Mouse (Mus musculus): Measurements from ENCODE around the gene Cog1. TPM values are rescaled to one million over a fixed set of nuclear protein-coding genes. Genes with fewer than 3 reads are reported as not detected.
"Not testable (repeated sequence)": the region's sequence is repeated elsewhere in the genome, so short reads cannot be mapped to it uniquely, and the experiment has no call there.

Gene Cog1
- polyA plus RNA-seq, 1 experiment from 2014 or later, result 25.6 TPM

DNA sequence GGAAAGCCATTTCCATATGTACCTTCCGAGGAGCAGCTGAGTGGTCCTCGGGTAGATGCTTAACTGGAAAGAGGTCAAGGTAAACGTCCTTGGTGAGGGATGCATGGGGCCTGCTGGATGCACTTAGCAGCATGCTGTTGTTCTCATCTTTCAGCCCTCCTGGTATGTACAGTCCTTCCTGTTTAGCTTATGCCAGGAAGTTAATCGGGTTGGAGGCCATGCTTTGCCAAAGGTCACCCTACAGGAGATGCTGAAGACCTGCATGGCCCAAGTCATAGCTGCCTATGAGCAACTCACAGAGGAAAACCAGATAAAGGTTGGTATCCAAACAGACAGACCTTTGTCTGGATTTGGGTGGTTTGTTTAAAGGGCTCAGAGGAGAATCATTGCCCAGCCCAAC, 8.3 kb downstream of the Cog1 start:
- 57% methylated on average over 4 of the region's 4 CpGs for WGBS
- no peak overlapping the region for H3K4me3 ChIP-seq (replicated peaks)
- H3K27me3 ChIP-seq, result no peaks in the 10 kb centered on the region
- H3K4me1 ChIP-seq, result peaks cover 26% of the 10 kb centered on the region
- no peak overlapping the region for H3K9ac ChIP-seq
- no peak for ATAC-seq (replicated peaks; ENCODE audit: low FRiP score)
- H3K27ac ChIP-seq, result no peak overlapping the region
- no peak overlapping the region for H3K4me2 ChIP-seq
- no peaks in the 10 kb centered on the region for H3K9me3 ChIP-seq (replicated peaks)
- H3K36me3 ChIP-seq, result peaks cover 99% of the 10 kb centered on the region

GRCm38 (mm10) chr11:113658319-113658718, 9.3 kb downstream of the Cog1 start:
- Histone ChIP-seq H3K4me2 (no peak overlapping the region), H3K9ac (no peak overlapping the region), H3K36me3 (peaks cover 99% of the 10 kb centered on the region), H3K27me3 (no peaks in the 10 kb centered on the region), H3K27ac (0 out of 2 replicates have a peak overlapping the region, but pooled peaks have one; percentile 14), H3K4me3 (replicated peaks) (no peak overlapping the region), H3K4me1 (peaks cover 15% of the 10 kb centered on the region), H3K9me3 (replicated peaks) (no peaks in the 10 kb centered on the region)
- 68% methylated on average over 8 of the region's 8 CpGs for WGBS
- ATAC-seq (replicated peaks; ENCODE audit: low FRiP score), result no peak

- peaks cover 99% of the 10 kb centered on the region for H3K36me3 ChIP-seq
- no peak overlapping the region for H3K4me2 ChIP-seq
- 69% methylated on average over 4 of the region's 4 CpGs for WGBS
- H3K27me3 ChIP-seq, result no peaks in the 10 kb centered on the region
- H3K9ac ChIP-seq, result no peak overlapping the region
- ATAC-seq (replicated peaks; ENCODE audit: low FRiP score), result no peak
- H3K4me1 ChIP-seq, result peaks cover 13% of the 10 kb centered on the region
- no peak overlapping the region for H3K4me3 ChIP-seq (replicated peaks)
- no peaks in the 10 kb centered on the region for H3K9me3 ChIP-seq (replicated peaks)
- 0 out of 2 replicates have a peak overlapping the region, but pooled peaks have one; percentile 14 for H3K27ac ChIP-seq
Measured at GRCm38 (mm10) chr11:113658763-113659162, 9.8 kb downstream of the Cog1 start.

DNA sequence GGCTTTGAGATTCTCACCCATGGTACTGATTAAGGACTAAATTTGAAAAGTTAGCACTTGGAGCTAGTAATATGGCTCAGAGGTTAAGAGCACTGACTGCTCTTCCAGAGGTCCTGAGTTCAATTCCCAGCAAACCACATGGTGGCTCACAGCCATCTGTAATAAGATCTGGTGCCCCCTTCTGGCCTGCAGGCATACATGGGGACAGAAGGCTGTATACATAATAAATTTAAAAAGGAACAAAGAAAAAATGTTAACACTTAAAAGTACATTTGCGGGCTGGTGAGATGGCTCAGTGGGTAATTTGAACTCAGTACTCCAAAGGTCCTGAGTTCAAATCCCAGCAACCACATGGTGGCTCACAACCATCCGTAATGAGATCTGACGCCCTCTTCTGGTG, 11.2 kb downstream of the Cog1 start:
- ATAC-seq (replicated peaks; ENCODE audit: low FRiP score); H3K9ac ChIP-seq; H3K27ac ChIP-seq; H3K9me3 ChIP-seq (replicated peaks); H3K4me2 ChIP-seq; H3K27me3 ChIP-seq; H3K4me3 ChIP-seq (replicated peaks): not testable (repeated sequence)
- H3K4me1 ChIP-seq, result peaks cover 13% of the 10 kb centered on the region
- WGBS, result 90% methylated on average over 3 of the region's 3 CpGs
- H3K36me3 ChIP-seq, result peaks cover 98% of the 10 kb centered on the region

DNA sequence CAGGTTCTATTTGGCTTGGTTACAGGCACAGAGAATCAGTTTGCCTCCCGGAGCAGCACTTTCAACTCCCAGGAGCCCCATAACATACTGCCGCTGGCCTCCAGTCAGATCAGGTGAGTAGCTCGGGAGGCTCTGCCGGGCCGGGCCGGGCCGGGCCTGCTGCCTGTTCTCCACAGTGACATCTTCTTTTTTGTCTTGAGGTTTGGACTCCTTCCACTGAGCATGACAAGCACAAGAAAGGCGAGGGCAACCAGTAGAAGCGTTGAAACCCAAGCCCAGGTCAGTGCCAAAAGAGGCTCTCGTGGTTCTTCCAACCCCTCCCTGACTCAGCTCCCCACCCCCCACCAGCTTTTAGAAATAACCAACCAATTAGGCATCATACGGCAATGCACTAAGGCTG, 12.0 kb downstream of the Cog1 start:
- H3K27me3 ChIP-seq, result no peaks in the 10 kb centered on the region
- no peak overlapping the region for H3K27ac ChIP-seq
- H3K4me2 ChIP-seq, result no peak overlapping the region
- peaks cover 13% of the 10 kb centered on the region for H3K4me1 ChIP-seq
- peaks cover 92% of the 10 kb centered on the region for H3K36me3 ChIP-seq
- no peak for ATAC-seq (replicated peaks; ENCODE audit: low FRiP score)
- no peak overlapping the region for H3K9ac ChIP-seq
- no peaks in the 10 kb centered on the region for H3K9me3 ChIP-seq (replicated peaks)
- 91% methylated on average over 11 of the region's 11 CpGs for WGBS
- H3K4me3 ChIP-seq (replicated peaks), result no peak overlapping the region

- 91% methylated on average over 18 of the region's 18 CpGs for WGBS
Measured at GRCm38 (mm10) chr11:113661835-113662351, 12.9 kb downstream of the Cog1 start.

GRCm38 (mm10) chr11:113664279-113664678, 15.3 kb downstream of the Cog1 start:
- no peaks in the 10 kb centered on the region for H3K27me3 ChIP-seq
- no peak overlapping the region for H3K9ac ChIP-seq
- no peak overlapping the region for H3K27ac ChIP-seq
- no peaks in the 10 kb centered on the region for H3K9me3 ChIP-seq (replicated peaks)
- ATAC-seq (replicated peaks; ENCODE audit: low FRiP score), result no peak
- H3K36me3 ChIP-seq, result peaks cover 74% of the 10 kb centered on the region
- no peak overlapping the region for H3K4me3 ChIP-seq (replicated peaks)
- peaks cover 29% of the 10 kb centered on the region for H3K4me1 ChIP-seq
- H3K4me2 ChIP-seq, result no peak overlapping the region
- 78% methylated on average over 2 of the region's 2 CpGs for WGBS

More at GRCm38 (mm10) chr11:113661835-113662351, 12.9 kb downstream of the Cog1 start:
- H3K27me3 ChIP-seq, result no peaks in the 10 kb centered on the region
- no peak overlapping the region for H3K4me2 ChIP-seq
- H3K9me3 ChIP-seq (replicated peaks), result no peaks in the 10 kb centered on the region
- H3K4me1 ChIP-seq, result peaks cover 20% of the 10 kb centered on the region
- no peak overlapping the region for H3K4me3 ChIP-seq (replicated peaks)
- H3K27ac ChIP-seq, result no peak overlapping the region
- no peak overlapping the region for H3K9ac ChIP-seq
- H3K36me3 ChIP-seq, result peaks cover 83% of the 10 kb centered on the region
- ATAC-seq (replicated peaks; ENCODE audit: low FRiP score), result no peak

DNA sequence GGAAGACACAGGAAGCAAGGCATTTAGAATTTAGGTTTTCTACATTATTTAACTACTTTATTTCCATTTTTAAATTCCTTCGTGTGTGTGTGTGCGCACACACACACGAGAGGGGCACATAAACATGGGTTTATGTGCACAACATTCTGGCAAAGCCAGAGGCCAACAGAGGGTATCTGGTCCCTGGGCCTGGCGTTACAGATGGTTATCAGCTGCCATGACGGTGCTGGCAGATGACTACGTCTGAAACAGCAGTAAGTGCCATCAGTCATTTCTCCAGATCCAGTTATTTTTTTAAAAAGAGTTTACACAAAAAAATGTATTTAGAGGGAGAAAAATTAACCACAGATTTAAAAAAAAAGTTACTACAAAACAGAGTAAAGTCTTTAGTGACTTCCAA, 17.2 kb downstream of the Cog1 start:
- H3K27ac ChIP-seq, result peak overlapping the region; percentile 88
- H3K4me1 ChIP-seq, result peaks cover 28% of the 10 kb centered on the region
- H3K27me3 ChIP-seq, result no peaks in the 10 kb centered on the region
- peak overlapping the region; percentile 25; the same call in 1 of the 2 replicates for H3K4me2 ChIP-seq
- peaks cover 70% of the 10 kb centered on the region for H3K36me3 ChIP-seq
- no peak for ATAC-seq (replicated peaks; ENCODE audit: low FRiP score)
- no peaks in the 10 kb centered on the region for H3K9me3 ChIP-seq (replicated peaks)
- no peak overlapping the region for H3K9ac ChIP-seq
- H3K4me3 ChIP-seq (replicated peaks), result no peak overlapping the region
- WGBS, result 69% methylated on average over 6 of the region's 6 CpGs

GRCm38 (mm10) chr11:113666648-113667047, 17.7 kb downstream of the Cog1 start:
- WGBS, result 41% methylated on average over 10 of the region's 10 CpGs
- Histone ChIP-seq H3K4me1 (peaks cover 28% of the 10 kb centered on the region), H3K4me2 (peak overlapping the region; percentile 25), H3K36me3 (peaks cover 70% of the 10 kb centered on the region), H3K4me3 (replicated peaks) (no peak overlapping the region), H3K27ac (peak overlapping the region; percentile 88), H3K9ac (no peak overlapping the region), H3K9me3 (replicated peaks) (no peaks in the 10 kb centered on the region), H3K27me3 (no peaks in the 10 kb centered on the region)
- peak; percentile 79 for ATAC-seq (replicated peaks; ENCODE audit: low FRiP score)

- Histone ChIP-seq H3K4me2 (peak overlapping the region; percentile 25), H3K9me3 (replicated peaks) (no peaks in the 10 kb centered on the region), H3K4me1 (peaks cover 28% of the 10 kb centered on the region), H3K27ac (peak overlapping the region; percentile 88), H3K9ac (no peak overlapping the region), H3K4me3 (replicated peaks) (no peak overlapping the region), H3K27me3 (no peaks in the 10 kb centered on the region), H3K36me3 (peaks cover 70% of the 10 kb centered on the region)
- ATAC-seq (replicated peaks; ENCODE audit: low FRiP score), result peak; percentile 82
- WGBS, result 50% methylated on average over 2 of the region's 2 CpGs
Measured at GRCm38 (mm10) chr11:113667122-113667521, 18.2 kb downstream of the Cog1 start.

- no peak overlapping the region for H3K4me2 ChIP-seq
- no peak overlapping the region for H3K4me3 ChIP-seq (replicated peaks)
- WGBS, result 80% methylated on average over 4 of the region's 4 CpGs
- H3K36me3 ChIP-seq, result peaks cover 70% of the 10 kb centered on the region
- H3K27me3 ChIP-seq, result no peaks in the 10 kb centered on the region
- no peak overlapping the region for H3K9ac ChIP-seq
- ATAC-seq (replicated peaks; ENCODE audit: low FRiP score), result no peak
- no peaks in the 10 kb centered on the region for H3K9me3 ChIP-seq (replicated peaks)
- peaks cover 28% of the 10 kb centered on the region for H3K4me1 ChIP-seq
- peak overlapping the region; percentile 88 for H3K27ac ChIP-seq
Measured at GRCm38 (mm10) chr11:113667704-113668103, 18.7 kb downstream of the Cog1 start.

- Histone ChIP-seq H3K9me3 (replicated peaks) (no peaks in the 10 kb centered on the region), H3K4me1 (peaks cover 28% of the 10 kb centered on the region), H3K36me3 (peaks cover 70% of the 10 kb centered on the region), H3K27me3 (no peaks in the 10 kb centered on the region), H3K27ac (no peak overlapping the region), H3K4me3 (replicated peaks) (no peak overlapping the region), H3K9ac (no peak overlapping the region), H3K4me2 (no peak overlapping the region)
- WGBS, result 83% methylated on average over 5 of the region's 5 CpGs
- ATAC-seq (replicated peaks; ENCODE audit: low FRiP score), result no peak
Measured at GRCm38 (mm10) chr11:113668857-113669256, 19.9 kb downstream of the Cog1 start.

DNA sequence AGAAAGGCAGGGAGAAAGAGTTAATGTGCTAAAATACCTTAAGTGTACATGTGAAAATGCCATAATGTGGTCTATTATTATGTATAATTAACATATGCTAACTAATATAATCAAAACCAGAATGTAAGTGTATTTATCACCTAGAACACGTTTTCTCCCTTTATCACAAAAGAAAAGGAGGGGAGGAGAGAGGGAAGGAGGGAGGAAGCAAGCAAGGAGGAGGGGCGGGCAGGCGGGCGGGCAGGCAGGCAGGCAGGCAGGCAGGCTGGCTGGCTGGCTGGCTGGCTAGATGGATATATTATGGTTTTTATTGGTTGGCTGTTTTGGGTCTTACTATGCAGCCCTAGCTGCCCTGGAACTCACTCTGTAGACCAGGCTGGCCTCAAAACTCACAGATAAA, 20.7 kb downstream of the Cog1 start:
- WGBS, result 78% methylated on average over 4 of the region's 4 CpGs
- no peak for ATAC-seq (replicated peaks; ENCODE audit: low FRiP score)
- Histone ChIP-seq H3K4me3 (replicated peaks) (no peak overlapping the region), H3K36me3 (peaks cover 71% of the 10 kb centered on the region), H3K27me3 (no peaks in the 10 kb centered on the region), H3K9me3 (replicated peaks) (no peaks in the 10 kb centered on the region), H3K9ac (no peak overlapping the region), H3K4me2 (no peak overlapping the region), H3K27ac (no peak overlapping the region), H3K4me1 (peaks cover 28% of the 10 kb centered on the region)

Measured in kidney, embryonic 15.5 days (tissue).